Mouse (Mus musculus): ENCODE data around the gene Ly6g6f.
"Not testable (repeated sequence)": the region's sequence is repeated elsewhere in the genome, so short reads cannot be mapped to it uniquely, and the experiment has no call there.

Ly6g6f gene

GRCm38 (mm10) chr17:35051156-35052086 lies 34.0 kb downstream of the Ly6g6f start:
- peak; percentile 69 for DNase-seq

- peak; percentile 81 for DNase-seq
Observed at GRCm38 (mm10) chr17:35050126-35050750, 35.2 kb downstream of the Ly6g6f start.

GRCm38 (mm10) chr17:35049561-35050016 lies 35.8 kb downstream of the Ly6g6f start, which contains the start of gene Clic1:
TSS of gene Clic1 (plus strand) at chr17:35049966.
- DNase-seq = peak; percentile 43

- DNase-seq = no peak
Observed at GRCm38 (mm10) chr17:35048932-35049440, 36.4 kb downstream of the Ly6g6f start.

DNA sequence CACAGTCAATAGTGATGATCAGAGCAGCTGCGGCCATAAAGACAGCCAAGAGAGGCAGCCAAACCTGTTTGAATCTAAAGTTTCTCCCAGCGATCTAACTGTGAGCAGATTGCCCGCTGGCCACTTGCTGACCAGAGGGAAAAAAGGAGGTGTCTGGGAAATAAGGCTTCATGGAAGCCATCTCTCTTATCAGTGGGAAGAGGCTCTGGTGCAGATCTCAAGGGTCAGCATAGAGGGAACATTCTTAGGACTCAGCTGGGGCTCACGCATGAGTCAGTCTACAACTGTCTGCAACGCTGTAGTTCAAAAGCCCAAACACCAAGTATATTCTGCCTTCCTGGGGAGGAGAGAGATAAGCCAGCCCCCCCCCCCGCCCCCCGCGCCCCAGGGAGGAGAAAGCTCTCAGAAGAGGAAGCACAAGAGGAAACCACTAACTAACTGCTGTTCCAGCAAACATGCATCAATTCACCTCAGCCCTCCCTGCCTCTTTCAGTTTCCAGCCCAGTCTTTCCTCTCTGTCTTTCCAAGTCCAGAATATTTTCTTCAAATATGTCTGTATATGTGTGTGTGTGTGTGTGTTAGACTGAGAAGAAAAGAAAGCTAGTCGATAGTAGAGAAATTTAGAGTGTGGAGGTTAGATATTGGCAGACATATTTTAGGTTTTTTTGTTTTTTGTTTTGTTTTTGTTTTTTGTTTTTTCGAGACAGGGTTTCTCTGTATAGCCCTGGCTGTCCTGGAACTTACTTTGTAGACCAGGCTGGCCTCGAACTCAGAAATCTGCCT lies 37.1 kb downstream of the Ly6g6f start:
- peak; percentile 43 for DNase-seq

GRCm38 (mm10) chr17:35047688-35048087 lies 37.7 kb downstream of the Ly6g6f start:
- DNase-seq = peak; percentile 55

GRCm38 (mm10) chr17:35046681-35047455 lies 38.5 kb downstream of the Ly6g6f start, which contains the start of gene Msh5:
TSS of gene Msh5 (minus strand) at chr17:35046745.
- DNase-seq = peak; percentile 98

DNA sequence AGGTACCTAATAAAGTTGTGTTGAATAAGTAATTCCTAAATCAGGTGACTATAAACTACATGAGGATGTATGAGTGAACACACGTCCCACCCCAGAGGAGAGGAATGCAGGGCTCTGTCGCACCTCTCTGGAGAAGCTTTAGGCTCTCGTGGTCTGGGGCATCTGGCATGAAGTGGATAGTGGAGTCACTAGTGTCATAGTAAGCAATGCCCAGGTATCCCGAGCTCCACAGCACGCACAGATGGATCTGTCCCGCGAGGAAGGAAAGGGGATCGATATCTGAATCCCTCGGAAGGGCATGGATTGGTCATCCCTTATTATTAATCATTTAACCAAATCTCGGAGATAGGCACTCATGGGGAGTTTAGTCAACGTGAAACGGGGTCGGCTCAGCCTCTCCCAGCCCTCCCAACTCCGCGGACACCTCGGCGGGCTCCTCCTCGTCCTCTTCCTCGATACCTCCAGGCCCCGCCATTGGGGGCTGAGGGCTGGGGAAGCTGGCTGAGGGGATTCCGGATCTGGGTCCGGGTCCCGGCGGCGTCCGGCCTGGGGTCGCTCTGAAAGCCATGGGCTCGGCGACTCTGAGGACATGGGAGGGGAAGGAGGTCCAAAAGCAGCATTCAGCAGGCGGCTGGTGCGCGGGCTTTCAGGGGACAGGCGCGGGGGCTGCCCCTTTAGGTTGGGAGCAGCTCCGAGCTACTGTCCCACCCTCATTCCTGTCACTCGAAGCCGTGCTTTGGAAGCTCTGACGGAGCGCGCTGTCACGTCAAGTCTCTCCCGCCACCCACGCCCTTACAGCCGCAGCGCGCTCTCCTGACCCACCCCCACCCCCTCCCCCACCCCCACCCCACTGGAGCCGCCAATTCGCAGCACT lies 39.4 kb downstream of the Ly6g6f start:
- no peak for DNase-seq

DNA sequence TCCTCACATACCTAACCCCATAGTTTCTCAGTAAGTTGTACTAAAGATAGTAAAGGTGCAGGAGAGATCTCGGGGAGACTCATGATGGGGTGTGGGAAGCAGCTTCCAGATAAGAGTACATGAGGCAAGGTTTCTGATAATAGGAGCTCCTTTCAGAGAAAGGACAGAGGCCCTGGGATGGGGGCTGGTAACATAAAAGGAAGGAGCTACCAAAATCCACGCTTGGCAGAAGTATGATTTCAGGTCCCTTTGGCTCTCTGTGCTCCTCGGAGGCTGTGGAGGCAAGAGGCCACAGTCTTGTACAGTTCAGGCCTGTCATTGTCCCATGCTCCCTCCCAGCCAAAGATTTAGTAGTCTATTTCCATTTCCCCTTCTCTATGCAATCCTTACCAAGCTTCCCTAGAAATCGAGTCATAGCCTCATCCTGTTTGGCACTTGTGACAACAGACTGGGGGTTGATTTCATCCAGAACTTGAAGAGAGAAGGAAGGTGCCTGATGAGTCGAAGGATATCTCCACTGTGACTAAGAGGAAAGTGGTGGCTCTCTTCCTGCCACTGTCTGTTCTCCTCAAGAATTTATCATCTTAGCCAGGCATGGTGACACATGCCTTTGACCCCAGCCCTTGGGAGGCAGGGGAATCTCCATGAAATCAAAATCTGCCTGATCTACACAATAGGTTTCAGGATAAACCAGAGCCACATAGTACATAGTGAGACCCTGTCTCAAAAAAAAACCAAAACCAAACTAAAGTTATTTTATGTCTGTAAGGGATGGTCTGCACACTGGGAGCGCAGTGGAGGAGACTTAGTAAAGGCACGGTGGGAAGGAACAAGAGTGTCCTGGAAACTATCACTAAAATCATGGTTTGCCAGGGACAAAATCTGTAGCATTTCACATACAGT lies 40.3 kb downstream of the Ly6g6f start:
- no peak for DNase-seq

DNA sequence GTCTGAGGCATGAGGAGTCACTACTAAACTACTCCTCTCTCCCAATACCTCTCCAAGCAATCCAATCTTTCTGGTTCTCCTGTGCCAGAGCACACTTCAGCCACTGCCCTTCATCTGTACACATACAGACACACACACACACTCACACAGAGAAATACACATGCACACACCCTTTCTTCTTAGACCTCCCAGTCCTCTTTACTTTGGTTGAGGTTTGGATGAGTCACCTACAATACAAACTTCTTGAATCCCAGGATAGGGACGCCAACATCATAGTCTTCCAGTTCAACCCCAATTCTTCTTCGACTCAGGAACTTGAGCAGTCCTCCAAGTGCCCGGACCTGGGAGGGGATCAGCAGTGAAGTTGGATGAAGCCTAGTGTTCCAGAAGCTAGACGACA lies 41.6 kb downstream of the Ly6g6f start:
- no peak for DNase-seq

GRCm38 (mm10) chr17:35039121-35039873 lies 46.1 kb downstream of the Ly6g6f start:
- no peak for DNase-seq

- DNase-seq = no peak
Observed at GRCm38 (mm10) chr17:35034896-35035295, 50.5 kb downstream of the Ly6g6f start.

DNA sequence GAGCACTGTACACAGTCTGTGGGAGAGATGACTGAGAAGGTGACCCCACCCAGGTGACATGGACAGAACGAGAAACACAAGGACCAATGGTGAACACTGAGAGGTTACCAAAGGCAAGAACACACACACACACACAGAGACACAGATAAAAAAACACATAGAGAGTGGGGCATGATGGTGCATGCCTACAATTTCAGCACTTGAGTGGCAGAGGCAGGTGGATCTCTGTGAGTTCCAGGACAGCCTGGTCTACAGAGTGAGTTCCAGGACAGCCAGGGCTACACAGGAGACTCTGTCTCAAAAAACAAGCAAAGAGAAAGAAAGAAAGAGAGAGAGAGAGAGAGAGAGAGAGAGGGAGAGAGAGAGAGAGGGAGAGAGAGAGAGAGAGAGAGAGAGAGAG lies 51.7 kb downstream of the Ly6g6f start:
- not testable (repeated sequence) for DNase-seq

DNA sequence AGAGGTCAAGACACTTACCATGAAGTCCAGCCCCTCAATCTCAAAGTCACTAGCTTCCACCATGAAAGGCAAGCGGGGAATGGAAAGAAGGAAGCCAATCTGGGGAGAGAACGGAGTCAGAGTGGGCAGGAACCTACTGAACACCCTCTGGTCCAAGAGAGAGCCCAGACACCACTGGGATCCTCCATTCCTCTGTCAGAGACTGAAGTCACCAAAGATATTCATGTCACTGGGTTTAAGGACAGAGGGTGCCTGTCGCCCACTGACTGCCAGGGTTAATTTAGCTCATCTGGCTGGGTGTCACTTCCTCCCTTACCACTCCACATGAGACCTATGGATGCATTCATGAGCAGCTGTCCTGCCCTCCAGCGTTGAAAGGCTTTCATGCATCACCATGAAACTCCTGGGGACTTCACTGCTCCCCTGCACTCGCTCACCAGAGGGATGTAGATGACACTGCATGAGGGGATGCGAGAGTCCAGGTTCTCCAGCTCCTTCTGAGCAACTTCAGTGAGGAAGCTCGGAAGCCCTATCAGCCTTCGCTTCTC lies 53.0 kb downstream of the Ly6g6f start:
- DNase-seq = no peak

DNA sequence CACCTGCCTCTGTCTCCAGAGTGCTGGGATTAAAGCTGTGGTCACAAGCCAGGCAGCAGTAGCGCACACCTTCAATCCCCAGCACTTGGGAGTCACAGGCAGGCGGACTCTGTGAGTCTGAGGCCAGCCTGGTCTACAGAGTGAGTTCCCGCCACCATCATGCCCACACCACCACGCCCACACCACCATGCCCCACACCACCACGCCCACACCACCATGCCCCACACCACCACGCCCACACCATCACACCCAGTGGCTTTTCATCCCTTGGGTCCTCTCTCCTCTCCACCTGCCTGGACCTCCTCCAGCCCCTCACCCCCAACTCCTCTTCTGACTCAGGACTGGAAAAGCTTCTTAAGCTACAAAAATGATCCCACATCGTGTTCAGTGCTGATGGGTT lies 53.5 kb downstream of the Ly6g6f start:
- no peak for DNase-seq

DNA sequence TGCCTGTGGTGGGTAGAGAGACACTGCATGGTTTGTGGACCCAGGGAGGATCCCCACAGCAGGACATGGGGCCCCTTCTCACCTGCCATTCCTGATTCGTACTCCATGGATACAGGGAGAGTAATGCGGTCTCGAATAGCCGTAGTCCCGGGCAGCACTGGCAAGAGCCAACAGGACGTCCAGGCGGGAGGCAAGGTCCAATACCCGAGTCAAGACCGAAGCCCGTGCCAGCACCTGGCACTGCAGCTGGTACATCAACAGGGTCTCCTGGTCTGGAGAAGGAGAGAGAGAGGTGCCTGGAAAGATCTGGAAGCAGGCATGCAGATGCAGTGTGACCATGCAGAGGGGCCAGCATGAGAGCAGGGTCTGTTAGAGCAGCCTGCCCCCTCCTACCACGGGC lies 54.1 kb downstream of the Ly6g6f start:
- no peak for DNase-seq
